Mouse (Mus musculus) bone marrow, adult 2 months (tissue): Measurements from ENCODE around the gene Ppp2r5d.

ENCODE experiments used
- CTCF ChIP-seq: fragments of 200-500 bp; IDR thresholded peaks from 2 replicates; pipeline ENCODE4 v1.5.1; 2011; ENCODE audit warnings: low read length, control low read depth; ENCODE audit not compliant: control insufficient read depth, insufficient read depth
- POLR2A ChIP-seq: fragments of 200-500 bp; IDR thresholded peaks from 2 replicates; pipeline ENCODE4 v1.6.1; 2011; ENCODE audit warnings: low read depth, mild to moderate bottlenecking, control low read depth, low read length, borderline replicate concordance; ENCODE audit not compliant: control insufficient read depth

- TF ChIP-seq POLR2A: no peak
- no peak for TF ChIP-seq CTCF
These were observed 36.4 kb upstream of the Ppp2r5d start for GRCm38 (mm10) chr17:46741305-46741704.
